Mouse (Mus musculus): ENCODE data around the gene Slc6a5.

The Slc6a5 gene

GRCm38 (mm10) chr7:49981511-49982227, 71.7 kb downstream of the Slc6a5 start:
- peak; percentile 61 for DNase-seq (ENCODE audit: low read depth, low spot score)

- DNase-seq (ENCODE audit: low read depth, low spot score) = peak; percentile 24
Measured at GRCm38 (mm10) chr7:49984698-49985097, 74.8 kb downstream of the Slc6a5 start.

- DNase-seq (ENCODE audit: low read depth, low spot score) = peak; percentile 61
Measured at GRCm38 (mm10) chr7:49985947-49986346, 76.0 kb downstream of the Slc6a5 start.

GRCm38 (mm10) chr7:49999321-49999720, 89.4 kb downstream of the Slc6a5 start:
- no peak for DNase-seq (ENCODE audit: low read depth, low spot score)

GRCm38 (mm10) chr7:50005268-50005667, 95.3 kb downstream of the Slc6a5 start:
- no peak for DNase-seq (ENCODE audit: low read depth, low spot score)

Measured in ES-CJ7 (cell line).